Comparison of ENCODE assay signal across 7 mouse cellular contexts in the genomic region with DNA sequence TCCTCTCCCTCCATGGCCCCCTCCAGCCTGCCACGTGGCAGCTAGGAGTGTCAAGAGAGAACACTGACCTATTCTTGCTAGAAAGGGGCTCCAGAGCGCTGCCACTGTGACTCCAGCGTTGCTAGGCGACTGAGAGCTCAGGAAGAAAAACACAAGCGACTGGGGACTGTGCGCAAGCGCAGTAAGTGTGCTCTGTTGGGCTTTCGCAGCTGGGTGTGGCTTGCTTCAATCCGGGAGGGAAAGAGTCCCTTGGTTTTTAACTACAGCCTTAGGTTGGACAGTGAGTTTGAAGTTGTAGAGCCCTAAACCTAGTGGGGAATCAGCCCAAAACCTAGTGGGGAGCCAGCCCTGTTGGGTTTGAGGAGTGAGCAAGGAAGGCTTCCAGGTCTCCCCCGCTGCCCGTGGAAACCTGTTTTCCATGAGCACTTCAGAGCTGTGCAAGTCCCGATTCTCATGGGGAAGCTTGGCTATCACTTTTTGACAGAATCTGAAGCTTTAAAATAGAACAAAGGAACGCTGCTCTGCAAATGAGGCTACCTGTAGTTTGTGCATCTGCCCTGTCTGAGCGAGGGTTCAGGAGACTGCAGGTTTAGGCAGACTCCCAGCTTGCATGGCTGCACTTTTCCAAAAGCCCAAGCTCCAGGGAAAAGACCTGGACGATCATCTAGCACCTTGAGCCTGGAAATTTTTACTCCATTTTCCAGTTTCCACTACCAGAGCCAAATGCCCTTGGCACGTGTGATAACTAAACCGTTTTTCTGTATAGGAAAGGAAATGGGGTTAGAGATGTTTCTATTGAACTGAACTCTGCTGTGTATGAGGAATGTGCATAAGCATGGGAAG. TPM values are rescaled to one million over a fixed set of nuclear protein-coding genes. Genes with fewer than 3 reads are reported as not detected.
DNase-seq lines count a peak whose midpoint lies in the region; ATAC-seq and TF ChIP-seq lines count a peak whose summit lies in the region.

TSS of gene 4930505A04Rik (minus strand) at position 77 of the 843 bp plus-strand sequence.

- H3K36me3 ChIP-seq in intestine, postnatal 0 days (ENCODE audit: control insufficient read depth, insufficient read depth), result no peaks in the 10 kb centered on the region
- no peaks in the 10 kb centered on the region for H3K36me3 ChIP-seq in small intestine, adult 2 months (ENCODE audit: control insufficient read depth, insufficient read depth, low read length)

- H3K27ac ChIP-seq in intestine, postnatal 0 days (ENCODE audit: low read depth, low read length), result peak within 1 kb of the TSS; percentile 57
- no peak within 1 kb of the TSS for H3K27ac ChIP-seq in small intestine, adult 2 months (ENCODE audit: insufficient read depth, low read depth, low read length)

- no peaks in the 10 kb centered on the region for H3K9me3 ChIP-seq in intestine, postnatal 0 days (ENCODE audit: control insufficient read depth)

- ATAC-seq in granulocyte monocyte progenitor cell, adult 5-6 weeks (replicated peaks; ENCODE audit: poor library complexity, severe bottlenecking), result peak; percentile 91
- peak; percentile 93 for ATAC-seq in intestine, postnatal 0 days

- intact Hi-C loops in left cerebral cortex, postnatal 25 days (cut with DNase I), result loop anchor here (2.0 to 10.0 kb wide), 2 partner anchors 173 to 203 kb away; partner anchors contain the start of genes Acyp2 and Sptbn1

- 8% methylated on average over 17 of the region's 17 CpGs for WGBS in intestine, postnatal 0 days
- 8% methylated on average over 17 of the region's 17 CpGs for WGBS in small intestine, adult 2 months

- no peak for TF ChIP-seq CTCF in intestine, postnatal 0 days (IDR thresholded peaks at IDR 0.05; ENCODE audit: low read depth)
- no peak for TF ChIP-seq CTCF in small intestine, adult 2 months (IDR thresholded peaks at IDR 0.05; ENCODE audit: extremely low read depth, insufficient read length, insufficient replicate concordance, low read depth, low read length)

- 0 out of 2 replicates have a peak, but pooled peaks cover 4% of the 10 kb centered on the region for H3K4me1 ChIP-seq in intestine, postnatal 0 days (replicated peaks; ENCODE audit: control insufficient read depth, insufficient read depth, low read length)
- no peaks in the 10 kb centered on the region for H3K4me1 ChIP-seq in small intestine, adult 2 months (ENCODE audit: control insufficient read depth, insufficient read depth, insufficient read length, low read length)

- DNase-seq in adrenal gland, postnatal 36 days, result peak; percentile 84 to 89
- DNase-seq in embryo, embryonic 11.5 days (ENCODE audit: low read depth, low spot score), result peak; percentile 90
- DNase-seq in left cerebral cortex, postnatal 25 days (ENCODE audit: low spot score in 2 of 2), result peak; percentile 89 to 95
- DNase-seq in mesoderm, embryonic 11.5 days (ENCODE audit: low read depth, low spot score), result peak; percentile 96

- no peak; the same call in 1 of the 2 replicates for TF ChIP-seq POLR2A in small intestine, adult 2 months (IDR thresholded peaks at IDR 0.05; ENCODE audit: low read depth, low read length)

- no peaks in the 10 kb centered on the region for H3K27me3 ChIP-seq in intestine, postnatal 0 days (replicated peaks; ENCODE audit: control insufficient read depth, insufficient read depth, low read length)
- no peaks in the 10 kb centered on the region for H3K27me3 ChIP-seq in small intestine, adult 2 months (ENCODE audit: control insufficient read depth, insufficient read depth, low read length)

- H3K4me2 ChIP-seq in intestine, postnatal 0 days (replicated peaks; ENCODE audit: low read depth), result peak within 1 kb of the TSS; percentile 81

- H3K4me3 ChIP-seq in intestine, postnatal 0 days (ENCODE audit: low read depth, low read length), result peak within 1 kb of the TSS; percentile 40
- H3K4me3 ChIP-seq in small intestine, adult 2 months (ENCODE audit: low read depth, low read length), result peak within 1 kb of the TSS; percentile 45

- peak within 1 kb of the TSS; percentile 42 for H3K9ac ChIP-seq in intestine, postnatal 0 days (ENCODE audit: low read depth, low read length)

RNA-seq across cellular contexts. Expression of gene 4930505A04Rik, which starts in this region (rescaled TPM):
- under 1 TPM in 1 of 2 experiments, not detected in 1; 0.43 TPM for total RNA-seq in adrenal gland, postnatal 36 days (2021)
- not detected in 2 replicates for total RNA-seq in granulocyte monocyte progenitor cell, adult 5-6 weeks (2014; fragmentation: Nextera tagmentation)
- not detected in 2 replicates for total RNA-seq in granulocyte monocyte progenitor cell, adult 5-6 weeks (2017)
- not detected in 2 replicates for polyA plus RNA-seq in intestine, postnatal 0 days (2015; fragmentation: Nextera tagmentation; extraction: Ambion mirVana)
- total RNA-seq in left cerebral cortex, postnatal 25 days (2021), result 1 to 10 TPM in 1 of 2 experiments, under 1 TPM in 1; 0.55 to 1.0 TPM
- not detected in 2 replicates for polyA plus RNA-seq in small intestine, adult 2 months (2012; rRNA removed)

Comparison
In these comparisons a context has a peak if more than half of its experiments do, and no peak if none do; other contexts are left out.
1. Peak in DNase-seq in adrenal gland, postnatal 36 days; RNA of the gene not detected or under 1 TPM.
2. Peak in ATAC-seq in granulocyte monocyte progenitor cell, adult 5-6 weeks; RNA of the gene not detected or under 1 TPM.
3. Peak in ATAC-seq, H3K4me3 ChIP-seq, H3K27ac ChIP-seq, H3K9ac ChIP-seq and H3K4me2 ChIP-seq in intestine, postnatal 0 days; RNA of the gene not detected or under 1 TPM.